Mouse (Mus musculus) gastrocnemius, postnatal 10 days (tissue): ENCODE results near the gene Atp2a2. TPM values are rescaled to one million over a fixed set of nuclear protein-coding genes. Genes with fewer than 3 reads are reported as not detected.
"Not testable (repeated sequence)": the region's sequence is repeated elsewhere in the genome, so short reads cannot be mapped to it uniquely, and the experiment has no call there.

Experiments used
- DNase-seq: peaks from one replicate; pipeline ENCODE4 v3.0.0; 2021; ENCODE audit warnings: mixed read lengths
- total RNA-seq, 2 experiments: library from RNA; stranded (reverse); gene quantifications; 2 replicates each; pipeline ENCODE4 v1.2.3; 2021

The Atp2a2 gene
- total RNA-seq, 2 experiments from 2014 or later, result 156 to 181 TPM

DNA sequence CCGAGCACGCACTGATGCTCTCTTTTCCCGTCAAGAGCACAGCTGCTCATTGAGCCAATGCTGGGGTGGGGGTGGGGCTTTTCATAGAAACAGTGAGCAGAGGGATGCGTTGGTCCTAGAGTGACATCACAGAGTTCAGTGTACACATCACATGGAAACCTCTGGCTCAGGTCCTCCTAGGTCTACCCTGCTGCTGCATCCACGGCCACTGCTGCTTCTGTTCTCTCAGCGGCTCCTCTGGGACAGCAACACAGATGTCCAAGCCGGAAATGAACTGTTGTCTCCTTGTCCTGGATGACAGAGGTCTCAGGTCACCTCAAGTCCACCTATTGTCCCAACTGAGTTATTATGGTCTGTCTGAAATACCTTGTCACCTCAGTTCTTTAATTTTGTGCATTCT is 52.1 kb downstream of the Atp2a2 start:
- DNase-seq, result no peak

GRCm38 (mm10) chr5:122448869-122449268 is 53.2 kb downstream of the Atp2a2 start:
- no peak for DNase-seq

- DNase-seq, result no peak
These were observed 54.2 kb downstream of the Atp2a2 start for GRCm38 (mm10) chr5:122447857-122448256.

GRCm38 (mm10) chr5:122445051-122445610 is 56.9 kb downstream of the Atp2a2 start:
- no peak for DNase-seq

DNA sequence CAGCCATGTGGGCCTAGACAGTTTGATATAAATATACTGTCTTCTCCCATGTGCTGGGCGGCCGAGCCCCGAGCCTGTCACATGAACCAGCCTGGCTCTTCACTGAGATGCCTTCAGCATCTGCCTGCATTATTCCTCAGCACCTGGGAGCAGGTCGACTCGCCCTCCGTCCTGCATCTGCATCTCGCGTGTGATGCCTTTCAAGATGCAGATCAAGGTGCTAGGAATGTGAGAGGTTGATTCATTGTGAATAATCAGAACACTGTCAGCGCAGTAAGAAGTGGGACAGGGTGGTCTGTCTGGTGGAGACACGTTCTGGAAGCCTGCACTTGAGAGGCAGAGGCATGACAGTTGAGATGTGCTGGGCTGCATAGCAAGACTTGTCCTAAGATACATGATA is 57.5 kb downstream of the Atp2a2 start:
- no peak for DNase-seq

DNA sequence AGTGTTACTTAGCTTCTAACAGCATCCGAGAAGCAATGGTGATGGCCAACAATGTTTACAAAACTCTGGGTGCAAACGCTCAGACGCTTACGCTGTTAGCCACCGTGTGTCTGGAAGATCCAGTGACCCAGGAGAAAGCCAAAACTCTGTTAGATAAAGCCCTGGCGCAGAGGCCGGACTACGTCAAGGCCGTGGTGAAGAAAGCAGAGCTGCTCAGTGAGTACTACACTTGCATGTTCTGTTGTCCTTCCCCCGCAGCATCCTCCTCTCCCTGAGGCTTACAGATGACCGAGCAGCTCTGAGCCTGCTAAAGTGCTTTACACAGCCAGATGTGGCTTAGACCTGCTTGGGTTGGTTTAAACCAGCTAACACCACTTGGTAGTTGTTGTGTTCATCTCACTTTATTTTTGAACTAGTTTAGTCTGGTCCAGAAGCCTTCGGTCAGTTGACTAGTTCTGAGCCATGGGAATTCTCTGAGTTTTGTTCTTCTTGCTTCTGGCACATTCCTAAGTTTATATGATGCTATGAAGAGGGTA is 61.9 kb downstream of the Atp2a2 start:
- no peak for DNase-seq

GRCm38 (mm10) chr5:122439400-122440094 is 62.5 kb downstream of the Atp2a2 start:
- DNase-seq, result peak; percentile 29

DNA sequence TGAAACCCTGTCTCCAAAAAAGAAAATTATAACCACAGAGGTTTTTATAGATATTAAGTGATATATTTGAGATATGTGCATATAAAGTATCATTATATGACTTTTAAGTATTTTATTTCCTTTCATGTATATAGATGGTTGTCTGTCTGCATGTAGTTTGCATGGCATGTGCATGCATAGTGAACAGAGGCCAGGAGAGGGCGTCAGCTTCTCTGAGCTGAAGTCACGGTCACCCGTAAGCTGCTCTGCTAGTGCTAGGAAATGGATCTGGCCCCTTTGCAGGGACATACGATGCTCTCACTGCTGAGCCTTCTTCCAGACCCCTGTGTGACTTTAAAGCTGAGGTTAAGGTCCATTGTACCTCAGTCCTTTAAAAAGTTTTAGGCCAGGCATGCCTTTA is 67.5 kb downstream of the Atp2a2 start:
- DNase-seq, result no peak

- DNase-seq, result no peak
These were observed 70.8 kb downstream of the Atp2a2 start for GRCm38 (mm10) chr5:122431221-122431620.

DNA sequence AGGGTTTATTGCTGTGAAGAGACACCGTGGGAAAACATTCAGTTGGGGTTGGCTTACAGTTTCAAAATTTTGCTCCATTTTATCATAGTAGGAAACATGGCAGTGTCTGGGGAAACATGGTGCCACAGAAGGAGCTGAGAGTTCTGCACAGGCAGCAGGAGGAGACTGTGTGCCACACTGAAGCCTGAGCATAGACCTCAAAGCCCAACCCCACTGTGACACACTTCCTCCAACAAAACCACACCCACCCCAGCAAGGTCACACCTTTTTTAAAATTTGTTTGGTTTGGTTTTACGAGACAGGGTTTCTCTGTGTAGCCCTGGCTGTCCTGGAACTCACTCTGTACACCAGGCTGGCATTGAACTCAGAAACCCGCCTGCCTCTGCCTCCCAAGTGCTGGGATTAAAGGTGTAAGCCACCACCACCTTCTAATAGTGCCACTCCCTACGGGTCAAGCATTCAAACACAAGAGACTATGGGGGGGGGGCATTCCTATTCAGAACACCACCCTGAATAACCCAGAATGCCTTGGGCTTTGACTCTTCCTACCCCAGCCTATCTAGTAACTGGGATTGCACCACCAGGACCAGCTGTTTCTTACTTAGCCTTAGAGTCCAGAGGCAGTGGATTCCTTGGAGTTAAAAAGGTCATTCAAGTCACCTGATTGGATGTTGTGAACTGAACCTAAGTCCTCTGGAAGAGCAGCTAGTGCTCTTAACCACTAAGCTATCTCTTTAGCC is 71.8 kb downstream of the Atp2a2 start:
- no peak for DNase-seq

GRCm38 (mm10) chr5:122425550-122425949 is 76.5 kb downstream of the Atp2a2 start:
- DNase-seq, result no peak

GRCm38 (mm10) chr5:122423083-122423482 is 78.9 kb downstream of the Atp2a2 start:
- DNase-seq, result no peak

DNA sequence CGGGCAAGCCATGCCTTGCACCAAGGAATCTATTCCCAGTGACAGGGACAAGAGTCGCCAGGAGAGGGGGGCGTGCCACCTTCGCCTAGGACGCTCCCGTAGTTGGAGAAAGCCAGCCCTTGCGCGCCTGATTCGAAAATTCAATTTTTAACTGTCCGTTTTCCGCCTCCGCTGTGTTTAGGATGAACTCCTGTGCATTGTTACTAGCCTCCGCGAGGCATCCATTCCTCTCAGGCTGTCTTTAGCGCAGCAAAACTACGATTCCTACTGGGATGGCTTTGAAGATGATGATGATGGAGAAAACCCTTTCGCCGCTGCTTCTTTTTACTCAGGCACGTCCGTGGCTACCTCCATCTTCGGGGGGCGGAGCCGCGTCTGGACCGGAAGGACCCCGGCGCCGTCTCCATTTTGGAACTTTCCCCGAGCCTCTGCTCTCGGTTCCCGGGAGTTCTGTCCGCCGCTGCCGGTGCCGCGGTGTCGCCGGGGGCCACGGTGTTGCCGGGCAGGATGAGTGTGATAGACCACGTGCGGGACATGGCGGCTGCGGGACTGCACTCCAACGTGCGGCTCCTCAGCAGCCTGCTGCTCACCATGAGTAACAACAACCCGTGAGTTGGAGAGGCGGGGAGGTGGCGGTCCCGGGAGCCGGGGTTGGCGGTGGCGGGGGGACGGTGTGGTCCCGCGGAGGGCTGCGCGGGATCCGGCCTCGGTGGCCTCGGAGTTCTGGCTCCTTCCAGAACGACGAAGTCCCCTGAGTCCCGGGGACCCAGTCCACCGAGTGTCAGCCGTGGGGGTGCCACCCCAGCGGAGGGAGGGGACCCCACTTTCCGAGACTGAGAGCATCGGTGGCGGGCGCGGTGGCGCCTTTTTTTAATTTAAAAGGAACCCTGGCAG is 79.7 kb downstream of the Atp2a2 start:
- DNase-seq, result peak; percentile 90

DNA sequence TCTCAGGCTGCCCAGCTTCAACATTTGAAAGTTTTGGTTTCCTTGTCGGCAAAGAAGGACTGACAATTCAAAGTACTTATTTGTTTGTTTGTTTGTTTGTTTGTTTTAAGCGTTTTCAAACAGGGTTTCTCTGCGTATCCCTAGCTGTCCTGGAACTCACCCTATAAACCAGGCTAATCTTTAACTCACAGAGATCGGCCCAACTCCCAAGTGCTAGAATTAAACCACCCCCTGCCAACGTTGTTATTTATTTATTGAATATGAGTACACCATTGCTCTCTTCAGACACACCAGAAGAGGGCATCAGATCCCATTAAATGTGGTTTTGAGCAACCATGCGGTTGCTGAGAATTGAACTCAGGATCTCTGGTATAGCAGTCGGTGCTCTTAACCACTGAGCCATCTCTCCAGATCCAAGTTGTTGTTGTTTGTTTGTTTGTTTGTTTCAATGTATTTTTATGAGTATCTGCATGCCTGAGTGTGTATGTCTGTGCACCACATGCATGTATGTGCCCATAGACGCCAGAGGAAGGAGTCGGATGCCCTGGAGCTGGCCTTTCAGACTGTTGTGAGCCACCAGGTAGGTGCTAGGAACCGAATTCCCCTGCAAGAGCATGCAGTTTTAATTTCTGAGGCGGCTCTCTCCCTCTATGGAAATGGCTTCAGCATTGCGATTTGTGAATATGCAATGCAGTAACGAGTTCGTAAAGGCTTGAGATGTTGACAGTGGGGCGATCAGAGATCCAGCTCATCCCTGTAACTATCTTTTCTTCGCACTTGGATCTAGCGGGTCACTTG is 80.6 kb downstream of the Atp2a2 start, which contains the start of gene Anapc7:
Gene Anapc7, plus strand, starts transcription at position 423 of the 798 bp plus-strand sequence.
- no peak for DNase-seq

DNA sequence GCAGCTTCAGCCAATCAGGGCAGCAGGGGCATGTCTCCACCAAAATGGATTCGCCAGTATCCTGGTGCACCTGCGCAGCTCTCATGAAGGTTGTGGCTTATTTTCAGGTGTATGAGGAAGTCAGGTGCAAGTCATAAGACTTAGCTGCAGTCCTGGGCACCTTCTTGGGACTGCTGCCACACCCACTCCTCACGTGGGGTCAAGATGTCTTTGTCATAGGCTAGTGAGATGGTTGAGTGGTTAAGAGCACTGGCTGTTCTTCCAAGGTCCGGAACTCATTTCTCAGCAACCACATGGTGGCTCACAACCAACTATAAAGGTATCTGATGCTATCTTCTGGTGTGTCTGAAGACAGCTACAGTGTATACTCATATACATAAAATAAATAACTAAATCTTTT is 81.3 kb downstream of the Atp2a2 start:
- DNase-seq, result not testable (repeated sequence)

GRCm38 (mm10) chr5:122415465-122415864 is 86.6 kb downstream of the Atp2a2 start:
- no peak for DNase-seq

- no peak for DNase-seq
These were observed 87.7 kb downstream of the Atp2a2 start for GRCm38 (mm10) chr5:122414351-122414750.

GRCm38 (mm10) chr5:122412826-122413225 is 89.2 kb downstream of the Atp2a2 start:
- DNase-seq, result no peak

- no peak for DNase-seq
These were observed 90.1 kb downstream of the Atp2a2 start for GRCm38 (mm10) chr5:122411892-122412291.

GRCm38 (mm10) chr5:122409692-122410645 is 92.1 kb downstream of the Atp2a2 start:
- no peak for DNase-seq
